Mouse (Mus musculus) forebrain, embryonic 13.5 days (tissue): ENCODE data around the gene Sytl1. TPM values are rescaled to one million over a fixed set of nuclear protein-coding genes. Genes with fewer than 3 reads are reported as not detected.

Experiments
- ATAC-seq: fragments of 200-750 bp; cut with Nextera tagmentation; 2 replicates; pipeline ENCODE4 v1.8.0; 2017
- H3K27ac ChIP-seq: fragments of 300-500 bp; sonication (generic); 2 replicates; pipeline ENCODE4 v1.5.1; 2015; ENCODE audit warnings: inconsistent platforms, mild to moderate bottlenecking, moderate library complexity
- H3K27me3 ChIP-seq: fragments of 300-500 bp; sonication (generic); 2 replicates; pipeline ENCODE4 v1.6.1; 2015; ENCODE audit warnings: mild to moderate bottlenecking, inconsistent platforms
- H3K36me3 ChIP-seq: fragments of 300-500 bp; sonication (generic); 2 replicates; pipeline ENCODE4 v1.6.1; 2015; ENCODE audit warnings: mild to moderate bottlenecking, inconsistent platforms; ENCODE audit not compliant: poor library complexity, severe bottlenecking
- H3K4me1 ChIP-seq: fragments of 300-500 bp; sonication (generic); 2 replicates; pipeline ENCODE4 v1.6.1; 2015; ENCODE audit warnings: inconsistent platforms
- H3K4me2 ChIP-seq: fragments of 300-500 bp; sonication (generic); 2 replicates; pipeline ENCODE4 v1.6.1; 2015; ENCODE audit warnings: inconsistent platforms, mild to moderate bottlenecking, moderate library complexity
- H3K4me3 ChIP-seq: fragments of 300-500 bp; sonication (generic); 2 replicates; pipeline ENCODE4 v1.5.1; 2015; ENCODE audit warnings: mild to moderate bottlenecking, inconsistent platforms
- H3K9ac ChIP-seq: fragments of 300-500 bp; sonication (generic); 2 replicates; pipeline ENCODE4 v1.6.1; 2015; ENCODE audit warnings: mild to moderate bottlenecking, inconsistent platforms
- H3K9me3 ChIP-seq: fragments of 300-500 bp; sonication (generic); replicated peaks from 2 replicates; pipeline ENCODE4 v1.6.1; 2016; ENCODE audit warnings: inconsistent platforms
- WGBS: fragments of 180-500 bp; shearing (Covaris S2); methylation state at CpG from one replicate; pipeline ENCODE4 v1.1.7; 2015; 5-methylcytosine and 5-hydroxymethylcytosine counted together
- polyA plus RNA-seq: library from polyadenylated mRNA; unstranded; fragments of >200 nt; fragmentation: Nextera tagmentation; extraction: Ambion mirVana; gene quantifications from 2 replicates; pipeline ENCODE4 v1.2.1, GENCODE M21; 2015

Sytl1 gene
- polyA plus RNA-seq, 1 experiment from 2014 or later: 0.43 TPM

GRCm38 (mm10) chr4:133204379-133204778 is 58.5 kb downstream of the Sytl1 start:
- no peaks in the 10 kb centered on the region for H3K9me3 ChIP-seq
- peak overlapping the region; percentile 41 for H3K27ac ChIP-seq
- H3K4me1 ChIP-seq: peaks cover 32% of the 10 kb centered on the region
- no peaks in the 10 kb centered on the region for H3K27me3 ChIP-seq
- no peak overlapping the region for H3K4me2 ChIP-seq
- no peak overlapping the region for H3K9ac ChIP-seq
- H3K36me3 ChIP-seq: no peaks in the 10 kb centered on the region
- H3K4me3 ChIP-seq: no peak overlapping the region
- ATAC-seq: no peak
- WGBS: 44% methylated on average over 7 of the region's 7 CpGs

- Histone ChIP-seq H3K4me2 (no peak overlapping the region), H3K36me3 (no peaks in the 10 kb centered on the region), H3K9ac (no peak overlapping the region), H3K27me3 (no peaks in the 10 kb centered on the region), H3K27ac (no peak overlapping the region), H3K4me3 (no peak overlapping the region), H3K9me3 (no peaks in the 10 kb centered on the region), H3K4me1 (peaks cover 34% of the 10 kb centered on the region)
- WGBS: 59% methylated on average over 3 of the region's 3 CpGs
- no peak for ATAC-seq
Observed at GRCm38 (mm10) chr4:133203591-133203990, 59.3 kb downstream of the Sytl1 start.

Other genes with a start within 250 kb of the Sytl1 start
- gene Wasf2, start 132.6 kb downstream of the Sytl1 start, polyA plus RNA-seq: 36.7 and 42.9 TPM in 2 replicates
- gene Cd164l2, start 51.0 kb downstream of the Sytl1 start, polyA plus RNA-seq: 0.17 and 0.30 TPM in 2 replicates
- 0.33 and 0.57 TPM in 2 replicates for gene Gpr3, start 50.6 kb downstream of the Sytl1 start, polyA plus RNA-seq
- 0.92 and 1.0 TPM in 2 replicates for gene Map3k6, start 22.3 kb downstream of the Sytl1 start, polyA plus RNA-seq
- 85.8 and 94.5 TPM in 2 replicates for gene Tmem222, start 14.7 kb upstream of the Sytl1 start, polyA plus RNA-seq
- 14.0 and 16.9 TPM in 2 replicates for gene Wdtc1, start 90.4 kb upstream of the Sytl1 start, polyA plus RNA-seq
- gene Slc9a1, start 106.6 kb upstream of the Sytl1 start, polyA plus RNA-seq: 5.6 and 7.3 TPM in 2 replicates
- gene Tent5b, start 217.0 kb upstream of the Sytl1 start, polyA plus RNA-seq: 0.27 TPM in 1 of 2 replicates, not detected in the other
- gene Trnp1, start 235.4 kb upstream of the Sytl1 start, polyA plus RNA-seq: 1.5 and 2.9 TPM in 2 replicates